Mouse (Mus musculus) stomach, embryonic 16.5 days (tissue): Measurements from ENCODE around the gene Rapgef4. TPM values are rescaled to one million over a fixed set of nuclear protein-coding genes. Genes with fewer than 3 reads are reported as not detected.

Source experiments
- ATAC-seq: fragments of 200-750 bp; cut with Nextera tagmentation; 2 replicates; pipeline ENCODE4 v1.8.0; 2017; ENCODE audit warnings: moderate number of reproducible peaks, moderate TSS enrichment; ENCODE audit not compliant: insufficient read depth, low FRiP score
- H3K27ac ChIP-seq: fragments of 300-500 bp; sonication (generic); 2 replicates; pipeline ENCODE4 v1.5.1; 2014; ENCODE audit warnings: low read length
- H3K27me3 ChIP-seq: fragments of 300-500 bp; sonication (generic); 2 replicates; pipeline ENCODE4 v1.6.1; 2014; ENCODE audit warnings: low read length, control low read depth, mixed read lengths; ENCODE audit not compliant: control insufficient read depth, insufficient read depth
- H3K36me3 ChIP-seq: fragments of 300-500 bp; sonication (generic); 2 replicates; pipeline ENCODE4 v1.6.1; 2014; ENCODE audit warnings: low read length; ENCODE audit not compliant: control insufficient read depth, insufficient read depth
- H3K4me1 ChIP-seq: fragments of 300-500 bp; sonication (generic); 2 replicates; pipeline ENCODE4 v1.6.1; 2014; ENCODE audit warnings: low read length, control low read depth, mixed read lengths; ENCODE audit not compliant: control insufficient read depth, insufficient read depth
- H3K4me2 ChIP-seq: fragments of 300-500 bp; sonication (generic); 2 replicates; pipeline ENCODE4 v1.6.1; 2014; ENCODE audit warnings: low read depth, low read length, mixed read lengths
- H3K4me3 ChIP-seq: fragments of 300-500 bp; sonication (generic); replicated peaks from 2 replicates; pipeline ENCODE4 v1.5.1; 2014; ENCODE audit warnings: mild to moderate bottlenecking, low read length
- H3K9ac ChIP-seq: fragments of 300-500 bp; sonication (generic); 2 replicates; pipeline ENCODE4 v1.6.1; 2014; ENCODE audit warnings: low read length
- H3K9me3 ChIP-seq: fragments of 300-500 bp; sonication (generic); replicated peaks from 2 replicates; pipeline ENCODE4 v1.6.1; 2016; ENCODE audit warnings: low read length, control low read depth; ENCODE audit not compliant: control insufficient read depth
- WGBS: fragments of 180-500 bp; shearing (Covaris S2); extraction: QIAGEN DNeasy Blood & Tissue Kit; methylation state at CpG from one replicate; pipeline ENCODE4 v1.1.7; 2014; 5-methylcytosine and 5-hydroxymethylcytosine counted together
- polyA plus RNA-seq: library from polyadenylated mRNA; unstranded; fragments of >200 nt; fragmentation: Nextera tagmentation; extraction: Ambion mirVana; gene quantifications from 2 replicates; pipeline ENCODE4 v1.2.1, GENCODE M21; 2015

Rapgef4 gene
- polyA plus RNA-seq, 1 experiment from 2014 or later: 5.6 TPM

GRCm38 (mm10) chr2:72285888-72286661 is 305.0 kb downstream of the Rapgef4 start:
- ATAC-seq: peak; percentile 54
- H3K4me1 ChIP-seq: peaks cover 12% of the 10 kb centered on the region
- H3K4me2 ChIP-seq: peak overlapping the region; percentile 65
- H3K9me3 ChIP-seq: no peaks in the 10 kb centered on the region
- no peaks in the 10 kb centered on the region for H3K36me3 ChIP-seq
- peak overlapping the region; percentile 98 for H3K9ac ChIP-seq
- under 1% methylated on average over 57 of the region's 60 CpGs for WGBS
- peak overlapping the region; percentile 69 for H3K27ac ChIP-seq
- no peaks in the 10 kb centered on the region for H3K27me3 ChIP-seq
- H3K4me3 ChIP-seq: peak overlapping the region; percentile 86

GRCm38 (mm10) chr2:72287142-72287541 is 306.1 kb downstream of the Rapgef4 start:
- Histone ChIP-seq H3K9ac (peak overlapping the region; percentile 57), H3K4me3 (peak overlapping the region; percentile 26), H3K27ac (peak overlapping the region; percentile 64), H3K9me3 (no peaks in the 10 kb centered on the region), H3K27me3 (no peaks in the 10 kb centered on the region), H3K4me2 (peak overlapping the region; percentile 44), H3K4me1 (peaks cover 12% of the 10 kb centered on the region), H3K36me3 (no peaks in the 10 kb centered on the region)
- ATAC-seq: no peak
- WGBS: 42% methylated on average over 4 of the region's 4 CpGs

- peaks cover 12% of the 10 kb centered on the region for H3K4me1 ChIP-seq
- no peak overlapping the region for H3K4me3 ChIP-seq
- H3K36me3 ChIP-seq: no peaks in the 10 kb centered on the region
- ATAC-seq: no peak
- H3K4me2 ChIP-seq: no peak overlapping the region
- 81% methylated on average over 11 of the region's 11 CpGs for WGBS
- no peak overlapping the region for H3K9ac ChIP-seq
- H3K9me3 ChIP-seq: no peaks in the 10 kb centered on the region
- no peaks in the 10 kb centered on the region for H3K27me3 ChIP-seq
- no peak overlapping the region for H3K27ac ChIP-seq
Observed at GRCm38 (mm10) chr2:72288932-72289534, 308.0 kb downstream of the Rapgef4 start.

- H3K9me3 ChIP-seq: no peaks in the 10 kb centered on the region
- H3K4me2 ChIP-seq: no peak overlapping the region
- 85% methylated on average over 1 of the region's 1 CpGs for WGBS
Observed at GRCm38 (mm10) chr2:72291103-72291502, 310.1 kb downstream of the Rapgef4 start.

GRCm38 (mm10) chr2:72292573-72292972 is 311.5 kb downstream of the Rapgef4 start:
- Histone ChIP-seq H3K4me1 (peaks cover 12% of the 10 kb centered on the region), H3K9ac (no peak overlapping the region), H3K27ac (no peak overlapping the region), H3K36me3 (no peaks in the 10 kb centered on the region), H3K4me2 (no peak overlapping the region), H3K27me3 (no peaks in the 10 kb centered on the region), H3K4me3 (no peak overlapping the region), H3K9me3 (no peaks in the 10 kb centered on the region)
- no peak for ATAC-seq
- WGBS: 85% methylated on average over 8 of the region's 8 CpGs

More at GRCm38 (mm10) chr2:72291103-72291502, 310.1 kb downstream of the Rapgef4 start:
- Histone ChIP-seq H3K36me3 (no peaks in the 10 kb centered on the region), H3K9ac (no peak overlapping the region), H3K27ac (no peak overlapping the region), H3K4me1 (peaks cover 12% of the 10 kb centered on the region), H3K27me3 (no peaks in the 10 kb centered on the region), H3K4me3 (no peak overlapping the region)
- ATAC-seq: no peak

- Histone ChIP-seq H3K9ac (no peak overlapping the region), H3K36me3 (no peaks in the 10 kb centered on the region; the same call in 1 of the 2 replicates), H3K4me2 (no peak overlapping the region), H3K4me1 (peaks cover 13% of the 10 kb centered on the region), H3K27me3 (no peaks in the 10 kb centered on the region), H3K27ac (no peak overlapping the region), H3K4me3 (no peak overlapping the region), H3K9me3 (no peaks in the 10 kb centered on the region)
- no peak for ATAC-seq
- WGBS: 86% methylated on average over 6 of the region's 6 CpGs
Observed at GRCm38 (mm10) chr2:72294994-72295393, 314.0 kb downstream of the Rapgef4 start.

GRCm38 (mm10) chr2:72296984-72297715 is 316.1 kb downstream of the Rapgef4 start:
- no peak for ATAC-seq
- Histone ChIP-seq H3K36me3 (no peaks in the 10 kb centered on the region; the same call in 1 of the 2 replicates), H3K4me3 (no peak overlapping the region), H3K27ac (peak overlapping the region; percentile 58), H3K9me3 (no peaks in the 10 kb centered on the region), H3K4me2 (peak overlapping the region; percentile 33; the same call in 1 of the 2 replicates), H3K4me1 (peaks cover 13% of the 10 kb centered on the region), H3K9ac (peak overlapping the region; percentile 52; the same call in 1 of the 2 replicates), H3K27me3 (no peaks in the 10 kb centered on the region)
- WGBS: 74% methylated on average over 10 of the region's 10 CpGs

GRCm38 (mm10) chr2:72297716-72298082 is 316.7 kb downstream of the Rapgef4 start:
- peaks cover 15% of the 10 kb centered on the region for H3K4me1 ChIP-seq
- H3K4me2 ChIP-seq: peak overlapping the region; percentile 33
- H3K9me3 ChIP-seq: no peaks in the 10 kb centered on the region
- no peak overlapping the region; the same call in 1 of the 2 replicates for H3K4me3 ChIP-seq
- ATAC-seq: peak; percentile 65; the same call in 1 of the 2 replicates
- 41% methylated on average over 10 of the region's 10 CpGs for WGBS
- peak overlapping the region; percentile 52 for H3K9ac ChIP-seq
- no peaks in the 10 kb centered on the region for H3K27me3 ChIP-seq
- peak overlapping the region; percentile 47; the same call in 1 of the 2 replicates for H3K27ac ChIP-seq
- H3K36me3 ChIP-seq: no peaks in the 10 kb centered on the region; the same call in 1 of the 2 replicates
